Mouse (Mus musculus) kidney, embryonic 14.5 days (tissue): Measurements from ENCODE around the gene Pwwp2b. TPM values are rescaled to one million over a fixed set of nuclear protein-coding genes. Genes with fewer than 3 reads are reported as not detected.

Experiments
- ATAC-seq: fragments of 200-750 bp; cut with Nextera tagmentation; 2 replicates; pipeline ENCODE4 v1.8.0; 2017; ENCODE audit warnings: moderate number of reproducible peaks, mild to moderate bottlenecking, moderate TSS enrichment, moderate library complexity; ENCODE audit not compliant: low FRiP score, low TSS enrichment
- H3K27ac ChIP-seq: fragments of 300-500 bp; sonication (generic); 2 replicates; pipeline ENCODE4 v1.5.1; 2014; ENCODE audit warnings: low read depth, mild to moderate bottlenecking, low read length, moderate library complexity, mixed read lengths
- H3K27me3 ChIP-seq: fragments of 300-500 bp; sonication (generic); 2 replicates; pipeline ENCODE4 v1.6.1; 2014; ENCODE audit warnings: mild to moderate bottlenecking, low read length; ENCODE audit not compliant: control insufficient read depth, insufficient read depth
- H3K36me3 ChIP-seq: fragments of 300-500 bp; sonication (generic); 2 replicates; pipeline ENCODE4 v1.6.1; 2014; ENCODE audit warnings: low read length, mixed read lengths; ENCODE audit not compliant: control insufficient read depth, insufficient read depth
- H3K4me1 ChIP-seq: fragments of 300-500 bp; sonication (generic); 2 replicates; pipeline ENCODE4 v1.6.1; 2014; ENCODE audit warnings: low read length, mixed read lengths; ENCODE audit not compliant: control insufficient read depth, insufficient read depth
- H3K4me2 ChIP-seq: fragments of 300-500 bp; sonication (generic); replicated peaks from 2 replicates; pipeline ENCODE4 v1.6.1; 2014; ENCODE audit warnings: low read depth, mild to moderate bottlenecking, low read length
- H3K4me3 ChIP-seq: fragments of 300-500 bp; sonication (generic); 2 replicates; pipeline ENCODE4 v1.5.1; 2014; ENCODE audit warnings: mild to moderate bottlenecking, low read length
- H3K9ac ChIP-seq: fragments of 300-500 bp; sonication (generic); 2 replicates; pipeline ENCODE4 v1.6.1; 2014; ENCODE audit warnings: low read depth, mild to moderate bottlenecking, low read length, moderate library complexity
- H3K9me3 ChIP-seq: fragments of 300-500 bp; sonication (generic); 2 replicates; pipeline ENCODE4 v1.6.1; 2016; ENCODE audit warnings: low read length; ENCODE audit not compliant: control insufficient read depth
- WGBS: fragments of 180-500 bp; shearing (Covaris S2); extraction: QIAGEN DNeasy Blood & Tissue Kit; methylation state at CpG from one replicate; pipeline ENCODE4 v1.1.7; 2014; 5-methylcytosine and 5-hydroxymethylcytosine counted together
- polyA plus RNA-seq: library from polyadenylated mRNA; unstranded; fragments of >200 nt; fragmentation: Nextera tagmentation; extraction: Ambion mirVana; gene quantifications from 2 replicates; pipeline ENCODE4 v1.2.1, GENCODE M21; 2014

The Pwwp2b gene
- polyA plus RNA-seq, 1 experiment from 2014 or later = 7.3 TPM

DNA sequence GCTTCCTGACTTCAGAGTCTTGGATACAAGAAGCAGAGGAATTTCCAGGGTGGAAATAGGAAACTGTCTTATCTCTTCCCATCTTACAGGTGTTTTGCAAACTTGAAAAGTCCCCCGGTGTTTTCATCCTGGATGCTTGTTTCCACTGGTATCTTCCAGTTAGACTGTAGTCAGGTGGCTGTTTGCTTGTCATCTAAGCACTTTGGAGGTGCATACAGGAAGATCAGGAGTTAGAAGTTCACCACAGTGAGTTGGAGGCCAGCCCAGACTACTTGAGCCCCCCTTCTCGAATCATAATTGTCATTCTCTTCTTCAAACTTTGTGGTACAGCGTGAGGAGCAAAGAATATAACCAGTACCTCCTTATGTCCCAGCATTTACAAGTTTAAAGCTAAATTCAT, 34.1 kb upstream of the Pwwp2b start:
- Histone ChIP-seq H3K9ac (no peak overlapping the region), H3K4me1 (peaks cover 12% of the 10 kb centered on the region), H3K9me3 (no peaks in the 10 kb centered on the region), H3K36me3 (no peaks in the 10 kb centered on the region), H3K4me2 (no peak overlapping the region), H3K4me3 (no peak overlapping the region), H3K27ac (no peak overlapping the region), H3K27me3 (no peaks in the 10 kb centered on the region)
- WGBS = 76% methylated on average over 3 of the region's 3 CpGs
- no peak for ATAC-seq

DNA sequence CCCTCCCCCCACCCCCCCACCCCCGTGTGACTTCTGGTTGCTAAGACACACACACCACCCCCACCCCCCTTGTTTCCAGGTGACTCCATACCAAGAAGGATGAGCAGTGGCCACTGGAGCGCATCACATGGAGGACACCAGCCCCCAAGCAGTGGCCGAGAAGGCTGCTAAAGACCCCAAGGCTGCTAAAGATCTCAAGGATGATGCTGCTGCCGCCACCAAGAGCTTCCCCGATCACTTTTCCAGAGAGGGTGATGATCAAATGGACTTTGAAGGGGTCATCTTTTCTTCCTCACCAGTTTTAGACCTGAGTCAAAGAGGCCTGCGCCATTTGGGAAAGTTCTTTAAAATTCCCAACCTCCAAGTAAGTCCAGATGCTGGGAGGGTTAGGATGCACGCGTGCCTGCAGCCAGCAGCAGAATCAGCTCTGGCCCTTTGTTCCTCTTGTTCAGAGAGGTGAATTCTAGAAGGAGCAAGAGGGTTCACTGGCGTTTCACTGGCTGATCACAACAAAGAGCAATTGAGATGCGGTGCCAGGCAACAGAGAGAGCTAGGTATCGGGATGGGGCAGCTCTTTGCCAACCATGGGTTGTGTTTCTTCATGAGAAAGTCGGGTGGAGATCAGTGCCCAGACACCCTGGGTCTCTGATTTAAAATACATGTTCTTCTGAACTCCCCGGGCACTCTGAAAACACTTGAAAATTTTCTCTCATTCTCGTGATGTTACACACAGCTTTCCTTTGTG, 33.5 kb upstream of the Pwwp2b start:
- no peak overlapping the region for H3K4me3 ChIP-seq
- no peak for ATAC-seq
- no peak overlapping the region for H3K4me2 ChIP-seq
- no peaks in the 10 kb centered on the region for H3K27me3 ChIP-seq
- H3K4me1 ChIP-seq = peaks cover 12% of the 10 kb centered on the region
- 79% methylated on average over 14 of the region's 14 CpGs for WGBS
- no peaks in the 10 kb centered on the region for H3K9me3 ChIP-seq
- H3K36me3 ChIP-seq = no peaks in the 10 kb centered on the region
- no peak overlapping the region for H3K27ac ChIP-seq
- H3K9ac ChIP-seq = no peak overlapping the region

DNA sequence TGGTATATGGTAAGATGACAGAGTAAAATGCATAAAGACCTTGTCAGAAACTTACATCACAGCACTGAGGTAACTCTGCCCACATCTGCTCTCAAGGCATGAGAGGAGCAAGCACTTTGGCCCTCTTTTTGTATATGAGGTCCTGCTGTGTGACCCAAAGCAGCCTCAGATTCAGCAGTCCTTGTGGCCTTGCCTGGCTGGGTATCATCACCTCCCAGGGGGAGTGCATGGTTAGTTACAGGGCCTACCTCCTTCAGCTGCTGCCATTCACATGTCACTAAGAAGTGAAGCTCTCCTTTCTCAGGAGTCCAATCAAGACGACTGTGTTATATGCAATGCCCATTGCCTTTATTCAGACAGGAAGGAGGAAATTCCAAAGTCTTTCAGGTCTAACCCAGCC, 32.8 kb upstream of the Pwwp2b start:
- H3K4me1 ChIP-seq = peaks cover 12% of the 10 kb centered on the region

DNA sequence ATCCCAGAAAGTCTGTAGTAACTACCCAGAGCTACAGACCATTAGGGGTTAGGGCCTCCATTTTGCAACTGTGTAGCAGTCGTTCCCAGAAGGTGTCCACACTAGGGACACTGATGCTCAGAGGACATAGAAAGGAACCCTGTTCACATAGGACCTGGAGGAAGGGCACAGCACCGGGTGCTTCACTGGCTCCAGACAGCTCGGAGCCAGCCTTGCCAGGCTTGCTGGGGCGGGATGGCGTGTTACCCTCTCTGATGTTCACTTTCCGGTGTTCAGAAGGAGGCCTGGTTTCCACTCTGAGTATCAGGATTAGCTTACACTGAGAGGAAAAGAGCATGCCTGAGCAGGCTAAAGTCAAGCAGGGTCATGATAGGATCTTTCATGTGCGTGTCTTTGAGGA, 32.3 kb upstream of the Pwwp2b start:
- no peaks in the 10 kb centered on the region for H3K27me3 ChIP-seq
- no peak overlapping the region for H3K4me2 ChIP-seq
- 85% methylated on average over 7 of the region's 7 CpGs for WGBS
- H3K4me1 ChIP-seq = peaks cover 12% of the 10 kb centered on the region
- H3K9ac ChIP-seq = no peak overlapping the region
- H3K9me3 ChIP-seq = no peaks in the 10 kb centered on the region
- H3K4me3 ChIP-seq = no peak overlapping the region
- H3K27ac ChIP-seq = no peak overlapping the region
- H3K36me3 ChIP-seq = no peaks in the 10 kb centered on the region
- ATAC-seq = no peak

More for the DNA sequence above, 32.8 kb upstream of the Pwwp2b start:
- Histone ChIP-seq H3K27me3 (no peaks in the 10 kb centered on the region), H3K4me3 (no peak overlapping the region), H3K9ac (no peak overlapping the region), H3K9me3 (no peaks in the 10 kb centered on the region), H3K36me3 (no peaks in the 10 kb centered on the region), H3K27ac (no peak overlapping the region), H3K4me2 (no peak overlapping the region)
- 58% methylated on average over 1 of the region's 1 CpGs for WGBS
- no peak for ATAC-seq

DNA sequence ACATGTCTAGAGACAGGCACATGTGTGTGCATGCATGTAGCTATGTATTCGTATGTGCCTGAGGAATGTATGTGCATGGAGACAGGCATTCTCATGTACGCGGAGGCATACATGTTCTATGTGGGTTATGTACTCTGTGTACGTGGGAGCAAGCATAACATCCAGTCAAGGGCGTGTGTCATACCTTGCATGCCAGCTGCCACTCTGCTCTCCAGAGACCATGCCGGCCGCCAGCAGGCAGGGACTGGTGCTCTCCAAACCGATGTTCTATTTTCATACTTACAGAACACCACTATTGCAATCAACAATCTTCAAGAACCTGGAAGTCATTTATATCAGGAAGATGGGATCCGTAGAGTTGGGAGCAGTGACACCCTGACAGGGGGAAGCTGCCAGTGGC, 31.8 kb upstream of the Pwwp2b start:
- H3K4me2 ChIP-seq = no peak overlapping the region
- H3K4me3 ChIP-seq = no peak overlapping the region
- H3K27ac ChIP-seq = no peak overlapping the region
- peaks cover 12% of the 10 kb centered on the region for H3K4me1 ChIP-seq
- 93% methylated on average over 9 of the region's 9 CpGs for WGBS
- H3K9ac ChIP-seq = no peak overlapping the region
- no peak for ATAC-seq
- no peaks in the 10 kb centered on the region for H3K9me3 ChIP-seq
- no peaks in the 10 kb centered on the region for H3K27me3 ChIP-seq
- H3K36me3 ChIP-seq = no peaks in the 10 kb centered on the region

DNA sequence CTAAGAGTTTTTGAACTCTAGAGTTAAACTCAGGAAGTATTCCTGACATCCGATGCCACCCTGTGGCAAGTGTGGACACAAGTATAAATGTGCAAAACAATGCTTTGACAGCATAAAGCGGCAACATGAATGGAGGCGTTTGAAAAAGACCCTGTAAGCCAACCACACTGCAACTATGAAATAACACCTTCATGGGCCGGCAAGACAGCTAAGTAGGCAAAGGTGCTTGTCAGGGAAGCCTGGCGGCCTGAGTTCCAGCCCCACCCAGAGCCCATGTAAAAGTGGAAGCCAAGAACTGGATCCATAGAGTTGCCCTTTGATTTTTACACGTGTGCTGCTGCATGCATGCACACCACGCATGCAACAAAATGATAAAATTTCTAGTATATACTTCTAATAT, 31.2 kb upstream of the Pwwp2b start:
- Histone ChIP-seq H3K36me3 (no peaks in the 10 kb centered on the region), H3K4me1 (peaks cover 11% of the 10 kb centered on the region), H3K4me2 (no peak overlapping the region), H3K27me3 (no peaks in the 10 kb centered on the region), H3K9me3 (no peaks in the 10 kb centered on the region), H3K9ac (no peak overlapping the region), H3K4me3 (no peak overlapping the region), H3K27ac (no peak overlapping the region)
- no peak for ATAC-seq
- WGBS = 87% methylated on average over 7 of the region's 7 CpGs

DNA sequence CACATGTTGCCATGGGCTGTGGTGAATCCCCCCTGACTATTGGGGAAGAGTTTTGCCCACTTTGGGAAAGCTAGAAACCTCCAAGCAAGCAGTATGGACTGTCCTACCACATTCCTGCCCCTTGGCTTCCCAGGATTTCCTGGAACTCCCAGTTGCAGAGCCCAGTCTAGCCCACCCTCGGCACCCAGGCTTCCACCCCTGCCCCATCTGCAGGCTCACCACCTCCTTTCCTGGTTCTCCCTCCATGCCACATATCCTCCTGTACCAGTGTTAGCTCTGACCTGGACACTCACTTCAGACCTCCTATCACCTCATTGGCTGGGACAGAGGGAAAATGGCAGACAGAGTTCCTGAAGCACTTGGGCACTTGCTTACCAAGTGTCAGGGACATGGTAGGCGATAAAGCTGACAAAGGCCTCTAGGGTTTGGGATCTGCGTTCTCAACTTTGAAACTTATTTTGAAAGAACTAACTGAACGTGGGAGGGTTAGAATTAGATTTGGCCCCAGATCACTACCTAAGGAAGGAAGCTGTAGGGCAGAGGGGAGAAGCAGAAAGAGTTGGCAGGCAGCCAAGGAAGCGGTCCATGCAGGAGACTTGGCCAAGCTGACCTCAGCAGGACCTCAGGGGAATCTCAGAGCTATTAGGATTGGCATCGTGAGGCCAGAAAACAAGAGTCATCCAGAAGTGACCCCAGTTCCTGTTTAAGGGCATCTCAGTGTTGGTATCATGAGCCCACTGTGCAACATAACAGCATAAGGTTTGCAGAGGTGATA, 29.5 kb upstream of the Pwwp2b start:
- Histone ChIP-seq H3K27ac (no peak overlapping the region), H3K4me1 (peaks cover 2% of the 10 kb centered on the region), H3K27me3 (no peaks in the 10 kb centered on the region), H3K9ac (no peak overlapping the region), H3K4me3 (no peak overlapping the region), H3K9me3 (no peaks in the 10 kb centered on the region), H3K4me2 (no peak overlapping the region), H3K36me3 (no peaks in the 10 kb centered on the region)
- ATAC-seq = no peak
- 43% methylated on average over 6 of the region's 6 CpGs for whole genome bisulfite sequencing

DNA sequence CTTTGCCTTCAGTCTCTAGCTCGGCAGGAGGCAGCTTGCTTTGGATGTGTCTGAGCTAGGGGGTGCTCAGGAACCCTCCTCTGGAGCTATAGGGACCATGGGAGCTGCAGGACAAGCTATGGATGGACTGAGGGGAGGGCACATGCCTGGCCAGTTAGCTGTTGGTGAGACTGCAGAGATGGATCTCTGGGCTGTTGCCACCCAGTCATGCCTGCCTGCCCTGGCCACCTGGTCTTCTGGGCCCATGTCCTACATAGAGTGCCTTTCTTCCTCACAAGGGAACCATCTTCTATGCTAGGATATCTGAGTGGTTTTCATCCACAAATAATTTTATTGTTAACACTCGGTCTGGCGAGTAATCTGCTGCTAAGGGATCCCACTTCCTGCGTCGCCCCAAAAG, 28.8 kb upstream of the Pwwp2b start:
- H3K4me2 ChIP-seq = no peak overlapping the region
- no peak overlapping the region for H3K9ac ChIP-seq
- H3K4me3 ChIP-seq = no peak overlapping the region
- H3K27me3 ChIP-seq = no peaks in the 10 kb centered on the region
- H3K27ac ChIP-seq = no peak overlapping the region
- no peak for ATAC-seq
- H3K9me3 ChIP-seq = no peaks in the 10 kb centered on the region
- 85% methylated on average over 5 of the region's 5 CpGs for WGBS
- H3K36me3 ChIP-seq = no peaks in the 10 kb centered on the region
- no peaks in the 10 kb centered on the region; the same call in 1 of the 2 replicates for H3K4me1 ChIP-seq

DNA sequence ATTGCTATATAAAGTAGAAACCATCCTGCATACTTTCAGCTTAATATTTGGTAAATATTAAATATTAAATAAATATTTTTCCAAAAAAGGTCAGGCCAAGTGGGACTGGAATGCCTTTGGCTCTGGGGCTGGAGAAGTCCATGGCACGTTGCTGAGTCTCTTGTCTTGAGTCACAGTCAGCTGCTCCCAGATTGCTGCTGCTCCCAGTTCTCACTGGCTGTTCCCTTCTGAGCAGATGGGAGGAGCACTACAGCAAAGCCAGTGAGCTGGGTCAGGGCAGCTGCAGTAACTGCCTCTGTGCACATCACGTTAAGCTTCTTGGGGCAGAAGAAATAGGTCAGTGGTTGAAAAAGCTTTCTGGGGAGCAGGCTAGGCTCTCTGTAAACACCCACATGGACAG, 28.0 kb upstream of the Pwwp2b start:
- WGBS = 28% methylated on average over 2 of the region's 2 CpGs

More for the DNA sequence above, 28.0 kb upstream of the Pwwp2b start:
- H3K27me3 ChIP-seq = no peaks in the 10 kb centered on the region
- H3K4me3 ChIP-seq = no peak overlapping the region
- H3K36me3 ChIP-seq = no peaks in the 10 kb centered on the region
- no peaks in the 10 kb centered on the region for H3K9me3 ChIP-seq
- no peaks in the 10 kb centered on the region; the same call in 1 of the 2 replicates for H3K4me1 ChIP-seq
- no peak overlapping the region for H3K27ac ChIP-seq
- ATAC-seq = 0 out of 2 replicates have a peak, but pooled peaks have one; percentile 25
- H3K9ac ChIP-seq = no peak overlapping the region
- no peak overlapping the region for H3K4me2 ChIP-seq
